Mouse (Mus musculus): ENCODE measurements around the gene Ptprj. TPM values are rescaled to one million over a fixed set of nuclear protein-coding genes. Genes with fewer than 3 reads are reported as not detected.

Ptprj gene
- polyA plus RNA-seq, 1 experiment from 2014 or later, result 2.8 TPM

- Histone ChIP-seq H3K27ac (no peak overlapping the region), H3K4me3 (no peak overlapping the region), H3K9me3 (no peaks in the 10 kb centered on the region), H3K4me2 (no peak overlapping the region), H3K9ac (no peak overlapping the region), H3K4me1 (peaks cover 5% of the 10 kb centered on the region), H3K36me3 (no peaks in the 10 kb centered on the region), H3K27me3 (no peaks in the 10 kb centered on the region)
- no peak for ATAC-seq (ENCODE audit: insufficient number of reproducible peaks, insufficient read depth, low FRiP score, low TSS enrichment, low read depth)
- WGBS, result 95% methylated on average over 4 of the region's 4 CpGs
These were observed 71.2 kb downstream of the Ptprj start for GRCm38 (mm10) chr2:90509268-90509667.

DNA sequence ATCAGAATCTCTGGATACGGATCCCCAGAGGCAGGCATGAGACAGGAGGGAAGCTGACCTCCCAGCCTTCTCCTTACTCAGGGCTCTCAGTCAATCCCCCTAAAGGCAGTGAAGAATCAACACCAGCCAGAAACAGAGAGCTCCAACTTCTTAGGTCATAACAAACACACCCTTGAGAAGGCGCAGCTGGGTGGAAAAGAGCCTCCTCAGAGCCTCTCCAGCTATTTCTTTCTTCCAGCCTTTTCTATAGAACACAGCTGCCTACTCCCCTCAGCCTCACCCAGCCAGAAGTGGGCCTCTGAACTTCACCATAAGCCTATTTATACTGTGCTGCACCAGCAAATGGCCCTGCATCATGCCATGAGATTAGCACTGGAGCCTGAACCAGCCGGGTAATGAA, 74.3 kb downstream of the Ptprj start:
- ATAC-seq (ENCODE audit: insufficient number of reproducible peaks, insufficient read depth, low FRiP score, low TSS enrichment, low read depth), result no peak
- H3K27ac ChIP-seq, result no peak overlapping the region
- no peaks in the 10 kb centered on the region for H3K9me3 ChIP-seq
- H3K4me1 ChIP-seq, result peaks cover 12% of the 10 kb centered on the region
- no peaks in the 10 kb centered on the region for H3K27me3 ChIP-seq
- H3K4me3 ChIP-seq, result no peak overlapping the region
- WGBS, result 71% methylated on average over 3 of the region's 3 CpGs
- H3K9ac ChIP-seq, result no peak overlapping the region
- no peak overlapping the region for H3K4me2 ChIP-seq
- no peaks in the 10 kb centered on the region for H3K36me3 ChIP-seq

GRCm38 (mm10) chr2:90504731-90505171, 75.7 kb downstream of the Ptprj start:
- Histone ChIP-seq H3K36me3 (no peaks in the 10 kb centered on the region), H3K4me2 (no peak overlapping the region), H3K4me1 (peaks cover 12% of the 10 kb centered on the region), H3K9ac (no peak overlapping the region), H3K4me3 (no peak overlapping the region), H3K27ac (no peak overlapping the region), H3K27me3 (no peaks in the 10 kb centered on the region), H3K9me3 (no peaks in the 10 kb centered on the region)
- 76% methylated on average over 6 of the region's 6 CpGs for WGBS
- no peak for ATAC-seq (ENCODE audit: insufficient number of reproducible peaks, insufficient read depth, low FRiP score, low TSS enrichment, low read depth)

- ATAC-seq (ENCODE audit: insufficient number of reproducible peaks, insufficient read depth, low FRiP score, low TSS enrichment, low read depth), result no peak
- Histone ChIP-seq H3K27ac (no peak overlapping the region), H3K36me3 (no peaks in the 10 kb centered on the region), H3K4me1 (peaks cover 12% of the 10 kb centered on the region), H3K27me3 (no peaks in the 10 kb centered on the region), H3K9me3 (no peaks in the 10 kb centered on the region), H3K9ac (no peak overlapping the region), H3K4me3 (no peak overlapping the region), H3K4me2 (no peak overlapping the region)
- WGBS, result 87% methylated on average over 3 of the region's 3 CpGs
These were observed 77.1 kb downstream of the Ptprj start for GRCm38 (mm10) chr2:90503182-90503833.

GRCm38 (mm10) chr2:90502738-90503137, 77.7 kb downstream of the Ptprj start:
- H3K4me1 ChIP-seq, result peaks cover 12% of the 10 kb centered on the region
- H3K9ac ChIP-seq, result no peak overlapping the region

GRCm38 (mm10) chr2:90501708-90502107, 78.7 kb downstream of the Ptprj start:
- H3K9ac ChIP-seq, result no peak overlapping the region
- H3K27ac ChIP-seq, result no peak overlapping the region
- H3K4me1 ChIP-seq, result peaks cover 17% of the 10 kb centered on the region
- no peak for ATAC-seq (ENCODE audit: insufficient number of reproducible peaks, insufficient read depth, low FRiP score, low TSS enrichment, low read depth)
- 49% methylated on average over 3 of the region's 3 CpGs for whole genome bisulfite sequencing
- H3K9me3 ChIP-seq, result no peaks in the 10 kb centered on the region
- no peak overlapping the region for H3K4me2 ChIP-seq
- no peak overlapping the region for H3K4me3 ChIP-seq
- no peaks in the 10 kb centered on the region for H3K36me3 ChIP-seq
- no peaks in the 10 kb centered on the region for H3K27me3 ChIP-seq

More at GRCm38 (mm10) chr2:90502738-90503137, 77.7 kb downstream of the Ptprj start:
- Histone ChIP-seq H3K9me3 (no peaks in the 10 kb centered on the region), H3K27me3 (no peaks in the 10 kb centered on the region), H3K4me2 (no peak overlapping the region), H3K4me3 (no peak overlapping the region), H3K27ac (no peak overlapping the region), H3K36me3 (no peaks in the 10 kb centered on the region)
- no peak for ATAC-seq (ENCODE audit: insufficient number of reproducible peaks, insufficient read depth, low FRiP score, low TSS enrichment, low read depth)

GRCm38 (mm10) chr2:90500892-90501291, 79.6 kb downstream of the Ptprj start:
- ATAC-seq (ENCODE audit: insufficient number of reproducible peaks, insufficient read depth, low FRiP score, low TSS enrichment, low read depth), result no peak

GRCm38 (mm10) chr2:90499002-90499401, 81.4 kb downstream of the Ptprj start:
- H3K9ac ChIP-seq, result no peak overlapping the region
- ATAC-seq (ENCODE audit: insufficient number of reproducible peaks, insufficient read depth, low FRiP score, low TSS enrichment, low read depth), result no peak
- 88% methylated on average over 1 of the region's 1 CpGs for WGBS
- H3K4me2 ChIP-seq, result no peak overlapping the region
- H3K27ac ChIP-seq, result no peak overlapping the region
- no peaks in the 10 kb centered on the region for H3K27me3 ChIP-seq
- H3K9me3 ChIP-seq, result no peaks in the 10 kb centered on the region
- H3K4me1 ChIP-seq, result peaks cover 13% of the 10 kb centered on the region; the same call in 1 of the 2 replicates
- H3K36me3 ChIP-seq, result no peaks in the 10 kb centered on the region
- H3K4me3 ChIP-seq, result no peak overlapping the region

More at GRCm38 (mm10) chr2:90500892-90501291, 79.6 kb downstream of the Ptprj start:
- Histone ChIP-seq H3K27ac (no peak overlapping the region), H3K36me3 (no peaks in the 10 kb centered on the region), H3K9ac (no peak overlapping the region), H3K27me3 (no peaks in the 10 kb centered on the region), H3K9me3 (no peaks in the 10 kb centered on the region), H3K4me2 (no peak overlapping the region), H3K4me3 (no peak overlapping the region), H3K4me1 (peaks cover 13% of the 10 kb centered on the region; the same call in 1 of the 2 replicates)

GRCm38 (mm10) chr2:90497551-90497950, 82.9 kb downstream of the Ptprj start:
- H3K4me1 ChIP-seq, result peaks cover 13% of the 10 kb centered on the region; the same call in 1 of the 2 replicates
- H3K9ac ChIP-seq, result no peak overlapping the region
- no peak overlapping the region for H3K4me3 ChIP-seq
- no peak overlapping the region for H3K27ac ChIP-seq
- H3K36me3 ChIP-seq, result no peaks in the 10 kb centered on the region
- 82% methylated on average over 3 of the region's 3 CpGs for WGBS
- H3K9me3 ChIP-seq, result no peaks in the 10 kb centered on the region
- no peaks in the 10 kb centered on the region for H3K27me3 ChIP-seq
- no peak for ATAC-seq (ENCODE audit: insufficient number of reproducible peaks, insufficient read depth, low FRiP score, low TSS enrichment, low read depth)
- H3K4me2 ChIP-seq, result no peak overlapping the region

GRCm38 (mm10) chr2:90496680-90497074, 83.8 kb downstream of the Ptprj start:
- WGBS, result 73% methylated on average over 5 of the region's 5 CpGs
- H3K36me3 ChIP-seq, result no peaks in the 10 kb centered on the region
- no peaks in the 10 kb centered on the region for H3K27me3 ChIP-seq
- no peak overlapping the region for H3K4me3 ChIP-seq
- H3K4me2 ChIP-seq, result no peak overlapping the region
- H3K27ac ChIP-seq, result no peak overlapping the region
- no peak overlapping the region for H3K9ac ChIP-seq
- ATAC-seq (ENCODE audit: insufficient number of reproducible peaks, insufficient read depth, low FRiP score, low TSS enrichment, low read depth), result no peak
- peaks cover 8% of the 10 kb centered on the region; the same call in 1 of the 2 replicates for H3K4me1 ChIP-seq
- H3K9me3 ChIP-seq, result no peaks in the 10 kb centered on the region

DNA sequence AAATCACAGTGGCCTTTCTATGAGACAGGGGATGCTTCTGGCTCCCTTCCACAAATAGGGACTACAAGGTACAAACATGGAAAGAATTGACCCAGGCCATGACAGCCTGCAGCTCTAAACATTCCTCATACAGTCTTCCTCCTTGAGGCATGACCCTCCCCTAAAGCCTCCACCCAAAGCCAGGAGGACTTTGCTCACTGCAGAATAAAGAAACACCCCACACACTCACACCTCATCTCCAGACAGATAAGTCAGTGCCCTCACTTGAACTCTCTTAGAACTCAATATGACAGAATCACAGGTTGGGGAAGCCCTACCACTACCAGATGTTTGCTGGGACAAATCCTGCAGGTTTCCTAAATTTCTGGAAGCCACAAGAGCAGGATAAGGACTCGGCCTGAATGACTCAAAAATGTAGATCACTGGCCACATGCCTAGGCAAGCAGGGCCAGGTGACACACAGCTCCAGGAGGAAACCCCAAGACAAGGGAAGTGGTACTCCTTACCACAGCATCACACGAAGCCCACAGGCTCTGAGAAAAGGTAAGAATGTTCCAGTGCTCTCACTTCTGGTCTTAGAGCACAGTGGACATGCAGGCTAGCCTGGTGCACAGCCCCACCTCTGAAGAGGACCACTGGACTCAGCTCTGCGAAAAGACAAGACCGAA, 84.3 kb downstream of the Ptprj start:
- WGBS, result 85% methylated on average over 4 of the region's 4 CpGs
- no peak for ATAC-seq (ENCODE audit: insufficient number of reproducible peaks, insufficient read depth, low FRiP score, low TSS enrichment, low read depth)

More for the DNA sequence above, 84.3 kb downstream of the Ptprj start:
- Histone ChIP-seq H3K9ac (no peak overlapping the region), H3K4me3 (no peak overlapping the region), H3K9me3 (no peaks in the 10 kb centered on the region), H3K4me1 (0 out of 2 replicates have a peak, but pooled peaks cover 6% of the 10 kb centered on the region), H3K36me3 (no peaks in the 10 kb centered on the region), H3K27me3 (no peaks in the 10 kb centered on the region), H3K27ac (no peak overlapping the region), H3K4me2 (no peak overlapping the region)

All from embryonic facial prominence, embryonic 13.5 days (tissue).